Mouse (Mus musculus): ENCODE measurements around the gene Gpr179. TPM values are rescaled to one million over a fixed set of nuclear protein-coding genes. Genes with fewer than 3 reads are reported as not detected.
A peak's percentile ranks its signal among the peaks of the same experiment; 100 is the strongest.

Gpr179 gene
- polyA plus RNA-seq (2014; fragmentation: Nextera tagmentation; extraction: Ambion mirVana), result 0.16 and 0.24 TPM in 2 replicates

DNA sequence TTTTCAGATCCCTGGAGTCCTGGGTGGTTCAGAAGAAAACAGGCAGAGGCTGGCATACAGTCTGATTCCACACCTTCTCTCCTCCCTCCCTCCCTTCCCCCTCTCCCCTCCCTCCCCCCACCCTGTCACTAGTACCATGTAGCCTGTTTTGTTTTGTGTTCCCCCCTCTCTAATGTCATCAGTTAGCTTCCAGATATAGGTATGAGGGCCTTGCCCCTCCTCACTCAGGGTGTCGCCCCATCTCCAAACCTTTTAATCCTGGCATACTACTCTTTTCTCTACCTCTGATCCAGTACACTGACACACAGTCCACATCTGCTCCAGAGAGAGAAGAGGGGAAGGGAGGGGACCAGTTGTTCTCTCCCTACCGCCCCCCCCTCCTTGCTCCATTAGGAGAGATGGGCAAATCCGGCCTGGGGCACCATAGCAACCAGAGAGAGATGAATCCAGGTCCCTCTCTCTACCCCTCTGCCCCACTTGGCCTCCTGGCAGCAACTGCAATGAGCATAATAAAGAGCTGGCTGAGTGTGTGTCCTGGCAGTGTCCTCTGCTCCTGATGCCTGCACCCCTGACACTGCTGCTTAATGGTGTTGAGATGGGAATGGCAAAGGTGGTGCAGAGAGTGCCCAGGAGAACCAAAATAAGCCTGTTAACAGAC lies at the start of gene Gpr179:
Gpr179 (minus strand) TSS at position 51 of the 658 bp plus-strand sequence.
- H3K4me2 ChIP-seq (replicated peaks; ENCODE audit: low read depth, low read length), result no peak within 1 kb of the TSS
- WGBS, result 64% methylated on average over 3 of the region's 3 CpGs
- peaks cover 4% of the 10 kb centered on the region; the same call in 1 of the 2 replicates for H3K4me1 ChIP-seq (ENCODE audit: control insufficient read depth, insufficient read depth, low read length)
- no peak within 1 kb of the TSS for H3K9ac ChIP-seq (replicated peaks; ENCODE audit: low read depth, low read length)
- ATAC-seq (ENCODE audit: insufficient number of reproducible peaks, insufficient read depth, low FRiP score, low read depth), result no peak
- no peaks in the 10 kb centered on the region for H3K27me3 ChIP-seq (ENCODE audit: control insufficient read depth, insufficient read depth, low read length)
- no peaks in the 10 kb centered on the region for H3K9me3 ChIP-seq (ENCODE audit: control insufficient read depth, low read depth, low read length)
- no peaks in the 10 kb centered on the region for H3K36me3 ChIP-seq (ENCODE audit: control insufficient read depth, insufficient read depth, low read length)
- no peak within 1 kb of the TSS for H3K27ac ChIP-seq (ENCODE audit: low read length)
- no peak within 1 kb of the TSS for H3K4me3 ChIP-seq (ENCODE audit: low read depth, low read length)

DNA sequence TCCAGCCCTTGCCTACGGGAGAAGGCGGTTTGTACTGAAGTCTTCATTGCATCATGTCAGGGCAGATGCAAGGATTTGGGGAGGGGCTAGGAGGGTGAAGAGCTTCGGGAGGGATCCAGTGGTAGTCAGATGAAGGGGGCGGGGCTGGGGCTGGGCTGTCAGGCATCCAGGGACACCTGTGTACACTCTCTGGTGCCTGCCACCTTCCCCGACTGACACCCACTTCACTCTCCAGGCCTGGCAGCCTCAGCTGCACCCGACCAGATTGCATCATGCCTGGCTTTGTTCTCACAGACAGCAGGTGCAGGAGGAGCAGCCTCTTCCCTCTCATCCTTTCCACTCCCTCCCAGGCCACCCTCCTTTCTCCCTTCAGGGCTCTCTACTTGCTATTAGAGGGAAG lies 49.2 kb upstream of the Gpr179 start:
- ATAC-seq (ENCODE audit: insufficient number of reproducible peaks, insufficient read depth, low FRiP score, low read depth), result no peak
- 0 out of 2 replicates have a peak overlapping the region, but pooled peaks have one; percentile 59 for H3K4me2 ChIP-seq (replicated peaks; ENCODE audit: low read depth, low read length)
- WGBS, result 17% methylated on average over 6 of the region's 6 CpGs

DNA sequence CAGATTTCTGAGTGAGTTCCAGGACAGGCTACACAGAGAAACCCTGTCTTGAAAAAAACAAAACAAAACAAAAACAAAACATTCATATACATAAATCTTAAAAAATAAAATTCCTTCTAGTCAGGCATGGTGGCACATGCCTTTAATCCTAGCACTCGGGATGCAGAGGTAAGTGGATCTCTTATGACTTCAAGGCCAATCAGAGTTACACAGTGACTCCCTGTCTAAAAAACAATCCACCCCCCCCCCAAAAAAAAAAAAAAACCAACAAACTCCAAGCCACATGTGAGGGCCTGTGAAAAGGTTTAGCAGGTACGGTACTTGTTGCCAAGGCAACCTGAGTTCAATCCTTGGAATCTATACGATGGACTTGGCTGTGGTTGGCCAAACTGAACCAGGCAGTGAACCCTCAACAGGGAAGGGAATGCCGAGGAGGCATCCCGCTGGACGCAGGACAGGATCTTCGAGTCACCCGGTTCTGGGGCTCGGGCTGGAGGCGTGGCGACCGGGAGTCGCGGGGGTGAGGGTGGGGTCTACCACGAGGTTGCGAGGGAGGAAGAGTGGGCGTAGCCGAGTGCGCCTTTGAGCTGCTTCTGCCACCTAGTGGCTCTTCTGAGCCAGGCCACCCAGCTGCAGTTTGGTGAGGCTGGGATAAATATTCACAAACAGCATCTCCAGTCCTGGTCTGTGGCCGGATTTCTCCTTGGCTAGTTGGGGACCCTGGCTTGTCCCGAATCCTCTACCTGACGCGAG lies 48.3 kb upstream of the Gpr179 start:
- peak overlapping the region; percentile 59 for H3K4me2 ChIP-seq (replicated peaks; ENCODE audit: low read depth, low read length)
- no peak overlapping the region for H3K27ac ChIP-seq (ENCODE audit: low read length)
- peaks cover 11% of the 10 kb centered on the region for H3K4me1 ChIP-seq (ENCODE audit: control insufficient read depth, insufficient read depth, low read length)
- no peak overlapping the region for H3K9ac ChIP-seq (replicated peaks; ENCODE audit: low read depth, low read length)
- peaks cover 3% of the 10 kb centered on the region; the same call in 1 of the 2 replicates for H3K36me3 ChIP-seq (ENCODE audit: control insufficient read depth, insufficient read depth, low read length)
- WGBS, result 5% methylated on average over 23 of the region's 23 CpGs
- ATAC-seq (ENCODE audit: insufficient number of reproducible peaks, insufficient read depth, low FRiP score, low read depth), result peak; percentile 47; the same call in 1 of the 2 replicates
- H3K27me3 ChIP-seq (ENCODE audit: control insufficient read depth, insufficient read depth, low read length), result no peaks in the 10 kb centered on the region
- peak overlapping the region; percentile 25 for H3K4me3 ChIP-seq (ENCODE audit: low read depth, low read length)
- H3K9me3 ChIP-seq (ENCODE audit: control insufficient read depth, low read depth, low read length), result no peaks in the 10 kb centered on the region

More for the DNA sequence above, 49.2 kb upstream of the Gpr179 start:
- Histone ChIP-seq H3K27ac (ENCODE audit: low read length) (no peak overlapping the region), H3K4me1 (ENCODE audit: control insufficient read depth, insufficient read depth, low read length) (peaks cover 20% of the 10 kb centered on the region), H3K9ac (replicated peaks; ENCODE audit: low read depth, low read length) (no peak overlapping the region), H3K27me3 (ENCODE audit: control insufficient read depth, insufficient read depth, low read length) (no peaks in the 10 kb centered on the region), H3K4me3 (ENCODE audit: low read depth, low read length) (no peak overlapping the region), H3K36me3 (ENCODE audit: control insufficient read depth, insufficient read depth, low read length) (no peaks in the 10 kb centered on the region), H3K9me3 (ENCODE audit: control insufficient read depth, low read depth, low read length) (no peaks in the 10 kb centered on the region)

DNA sequence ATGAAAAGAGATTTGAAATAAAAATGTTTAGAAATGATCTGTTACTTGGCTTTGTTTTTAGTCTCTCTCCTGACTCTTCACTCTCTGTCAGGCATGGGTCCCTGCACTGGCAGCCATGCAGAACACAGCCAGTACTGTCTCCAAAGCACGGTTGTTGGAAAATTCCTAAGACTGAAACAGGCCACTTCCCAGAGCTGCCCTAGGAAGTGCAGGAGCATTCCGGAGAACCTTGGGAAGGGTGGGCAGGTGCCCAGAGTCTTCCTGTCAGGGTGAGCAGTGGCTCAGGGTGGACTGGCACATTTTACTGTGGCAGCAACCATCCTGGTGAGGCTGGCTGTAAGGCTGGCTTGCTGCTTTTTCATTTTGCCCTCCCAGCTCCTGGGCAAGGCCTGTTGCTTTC lies 46.6 kb upstream of the Gpr179 start:
- no peak for ATAC-seq (ENCODE audit: insufficient number of reproducible peaks, insufficient read depth, low FRiP score, low read depth)
- WGBS, result 75% methylated on average over 2 of the region's 2 CpGs
- no peak overlapping the region for H3K27ac ChIP-seq (ENCODE audit: low read length)

DNA sequence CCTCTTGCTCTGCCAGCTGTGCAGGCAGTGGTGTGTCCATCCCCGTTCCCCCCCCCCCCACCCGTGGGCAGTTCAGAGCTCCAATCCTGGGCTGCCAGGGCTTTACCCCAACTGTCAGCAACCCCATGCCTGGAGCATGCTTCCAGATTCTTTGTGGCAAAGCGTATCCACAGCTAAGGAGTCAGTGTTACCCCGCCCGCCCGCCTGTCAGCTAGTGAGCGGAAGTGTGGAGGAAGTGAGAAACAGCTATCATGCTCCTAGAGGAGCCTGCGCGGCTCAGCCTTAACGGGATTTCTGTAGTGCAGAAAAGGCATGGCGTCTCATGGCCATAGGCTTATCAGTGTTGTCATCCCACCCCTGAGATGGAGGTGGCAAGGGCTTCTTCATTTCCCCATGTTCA lies 42.3 kb upstream of the Gpr179 start:
- Histone ChIP-seq H3K27me3 (ENCODE audit: control insufficient read depth, insufficient read depth, low read length) (no peaks in the 10 kb centered on the region), H3K36me3 (ENCODE audit: control insufficient read depth, insufficient read depth, low read length) (peaks cover 36% of the 10 kb centered on the region), H3K9me3 (ENCODE audit: control insufficient read depth, low read depth, low read length) (no peaks in the 10 kb centered on the region), H3K4me2 (replicated peaks; ENCODE audit: low read depth, low read length) (no peak overlapping the region), H3K4me1 (ENCODE audit: control insufficient read depth, insufficient read depth, low read length) (no peaks in the 10 kb centered on the region), H3K9ac (replicated peaks; ENCODE audit: low read depth, low read length) (no peak overlapping the region), H3K27ac (ENCODE audit: low read length) (no peak overlapping the region), H3K4me3 (ENCODE audit: low read depth, low read length) (no peak overlapping the region)
- ATAC-seq (ENCODE audit: insufficient number of reproducible peaks, insufficient read depth, low FRiP score, low read depth), result no peak
- 71% methylated on average over 11 of the region's 11 CpGs for WGBS

More for the DNA sequence above, 46.6 kb upstream of the Gpr179 start:
- no peak overlapping the region for H3K9ac ChIP-seq (replicated peaks; ENCODE audit: low read depth, low read length)
- H3K9me3 ChIP-seq (ENCODE audit: control insufficient read depth, low read depth, low read length), result no peaks in the 10 kb centered on the region
- H3K4me3 ChIP-seq (ENCODE audit: low read depth, low read length), result no peak overlapping the region
- no peak overlapping the region for H3K4me2 ChIP-seq (replicated peaks; ENCODE audit: low read depth, low read length)
- peaks cover 10% of the 10 kb centered on the region for H3K36me3 ChIP-seq (ENCODE audit: control insufficient read depth, insufficient read depth, low read length)
- H3K27me3 ChIP-seq (ENCODE audit: control insufficient read depth, insufficient read depth, low read length), result no peaks in the 10 kb centered on the region
- peaks cover 7% of the 10 kb centered on the region for H3K4me1 ChIP-seq (ENCODE audit: control insufficient read depth, insufficient read depth, low read length)

DNA sequence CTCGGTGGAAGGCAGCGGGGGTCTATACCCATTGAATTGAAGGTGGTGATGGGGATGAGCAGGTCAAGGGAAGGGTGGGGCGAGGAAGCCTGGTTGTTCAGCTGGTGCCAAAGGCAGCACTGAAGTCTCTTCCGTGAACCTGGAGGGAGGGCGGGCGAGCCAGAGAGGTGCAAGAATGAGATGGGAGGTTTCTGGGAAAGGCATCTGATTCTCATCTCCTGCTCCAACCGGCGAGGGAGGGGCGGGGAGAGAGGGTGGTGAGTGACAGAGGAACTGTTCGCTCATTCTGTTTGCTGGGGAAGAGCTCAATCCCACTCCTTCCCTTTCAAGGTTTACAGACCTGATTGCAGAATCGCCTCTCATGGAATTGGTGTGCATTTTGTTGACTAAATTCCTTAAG lies 41.8 kb upstream of the Gpr179 start:
- no peak for ATAC-seq (ENCODE audit: insufficient number of reproducible peaks, insufficient read depth, low FRiP score, low read depth)
- Histone ChIP-seq H3K36me3 (ENCODE audit: control insufficient read depth, insufficient read depth, low read length) (peaks cover 36% of the 10 kb centered on the region), H3K4me3 (ENCODE audit: low read depth, low read length) (no peak overlapping the region), H3K27me3 (ENCODE audit: control insufficient read depth, insufficient read depth, low read length) (no peaks in the 10 kb centered on the region), H3K4me2 (replicated peaks; ENCODE audit: low read depth, low read length) (no peak overlapping the region), H3K27ac (ENCODE audit: low read length) (no peak overlapping the region), H3K9ac (replicated peaks; ENCODE audit: low read depth, low read length) (no peak overlapping the region), H3K9me3 (ENCODE audit: control insufficient read depth, low read depth, low read length) (no peaks in the 10 kb centered on the region), H3K4me1 (ENCODE audit: control insufficient read depth, insufficient read depth, low read length) (no peaks in the 10 kb centered on the region)
- 66% methylated on average over 11 of the region's 11 CpGs for WGBS

DNA sequence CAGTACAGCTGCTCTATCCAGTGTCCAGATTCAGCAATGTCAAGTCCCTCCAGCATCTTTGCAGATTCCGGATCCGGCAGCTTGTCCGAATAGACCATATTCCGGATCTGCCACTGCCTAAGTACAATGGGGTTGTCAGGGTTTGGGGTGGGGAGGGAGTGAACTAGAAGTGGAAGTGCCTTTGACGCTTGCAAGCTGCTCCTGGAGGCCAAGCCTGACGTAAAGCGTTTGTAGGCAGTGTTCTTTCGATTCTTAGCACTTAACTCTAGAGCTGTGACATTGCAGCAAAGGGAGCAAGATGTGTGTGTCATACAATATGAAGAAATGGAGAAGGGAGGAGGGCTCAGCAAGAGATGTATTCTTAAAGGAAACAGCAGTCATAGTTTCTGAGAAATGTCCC lies 37.2 kb upstream of the Gpr179 start:
- Histone ChIP-seq H3K27ac (ENCODE audit: low read length) (no peak overlapping the region), H3K27me3 (ENCODE audit: control insufficient read depth, insufficient read depth, low read length) (no peaks in the 10 kb centered on the region), H3K4me1 (ENCODE audit: control insufficient read depth, insufficient read depth, low read length) (no peaks in the 10 kb centered on the region), H3K9me3 (ENCODE audit: control insufficient read depth, low read depth, low read length) (no peaks in the 10 kb centered on the region), H3K4me2 (replicated peaks; ENCODE audit: low read depth, low read length) (no peak overlapping the region), H3K36me3 (ENCODE audit: control insufficient read depth, insufficient read depth, low read length) (peaks cover 42% of the 10 kb centered on the region), H3K9ac (replicated peaks; ENCODE audit: low read depth, low read length) (no peak overlapping the region), H3K4me3 (ENCODE audit: low read depth, low read length) (no peak overlapping the region)
- 86% methylated on average over 8 of the region's 8 CpGs for WGBS
- ATAC-seq (ENCODE audit: insufficient number of reproducible peaks, insufficient read depth, low FRiP score, low read depth), result no peak

DNA sequence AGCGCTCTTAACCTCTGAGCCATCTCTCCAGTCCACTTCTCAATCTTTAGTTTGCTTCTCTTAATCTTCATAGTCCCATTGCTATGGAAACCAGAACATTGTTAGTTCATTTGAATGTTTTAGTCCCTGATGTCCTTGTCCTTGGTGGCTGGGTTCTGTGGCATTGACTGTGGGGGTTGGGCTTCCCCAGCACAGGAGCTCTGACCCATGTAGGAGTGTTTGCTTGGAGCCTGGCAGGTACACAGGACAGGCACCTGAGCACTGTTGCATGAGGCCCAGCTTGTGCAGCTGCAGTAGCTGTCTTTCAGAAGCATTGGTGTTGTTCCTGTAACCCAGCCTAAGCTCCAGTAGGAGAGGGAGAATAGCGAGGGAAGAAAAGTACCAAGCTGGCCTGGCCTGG lies 35.9 kb upstream of the Gpr179 start:
- ATAC-seq (ENCODE audit: insufficient number of reproducible peaks, insufficient read depth, low FRiP score, low read depth), result no peak
- H3K27me3 ChIP-seq (ENCODE audit: control insufficient read depth, insufficient read depth, low read length), result no peaks in the 10 kb centered on the region
- no peak overlapping the region for H3K4me3 ChIP-seq (ENCODE audit: low read depth, low read length)
- no peaks in the 10 kb centered on the region for H3K9me3 ChIP-seq (ENCODE audit: control insufficient read depth, low read depth, low read length)
- H3K4me1 ChIP-seq (ENCODE audit: control insufficient read depth, insufficient read depth, low read length), result no peaks in the 10 kb centered on the region
- no peak overlapping the region for H3K4me2 ChIP-seq (replicated peaks; ENCODE audit: low read depth, low read length)
- 82% methylated on average over 2 of the region's 2 CpGs for WGBS
- no peak overlapping the region for H3K9ac ChIP-seq (replicated peaks; ENCODE audit: low read depth, low read length)
- no peak overlapping the region for H3K27ac ChIP-seq (ENCODE audit: low read length)
- H3K36me3 ChIP-seq (ENCODE audit: control insufficient read depth, insufficient read depth, low read length), result peaks cover 48% of the 10 kb centered on the region
